Mouse (Mus musculus) CH12.LX (cell line): ENCODE measurements around the gene Mlec. TPM values are rescaled to one million over a fixed set of nuclear protein-coding genes. Genes with fewer than 3 reads are reported as not detected.

Experiments
- DNase-seq: peaks from one replicate; pipeline ENCODE4 v3.0.0-alpha.2; 2013; ENCODE audit errors: extremely low read depth
- H3K27ac ChIP-seq: 2 replicates; pipeline ENCODE4 v1.5.1; 2012; ENCODE audit warnings: low read depth, mild to moderate bottlenecking, control low read depth, moderate library complexity; ENCODE audit not compliant: insufficient read depth
- H3K27me3 ChIP-seq: replicated peaks from 2 replicates; pipeline ENCODE3; 2012; ENCODE audit warnings: inconsistent platforms
- H3K36me3 ChIP-seq, 2 experiments: replicated peaks in 1 of 2; 2 replicates each; pipeline versions ENCODE3 to v1.6.1; 2012; ENCODE audit warnings: inconsistent platforms in 1 of 2, low read length in 1 of 2, mild to moderate bottlenecking in 1 of 2, mixed read lengths in 1 of 2, moderate library complexity in 1 of 2; ENCODE audit not compliant: control insufficient read depth in 1 of 2, insufficient read depth in 1 of 2
- H3K4me1 ChIP-seq, 2 experiments: 2 replicates each; pipeline ENCODE4 v1.6.1; 2012; ENCODE audit warnings: inconsistent platforms in 1 of 2, moderate library complexity in 1 of 2; ENCODE audit not compliant: insufficient read depth in 2 of 2, control insufficient read depth in 1 of 2
- H3K4me2 ChIP-seq: 2 replicates; pipeline ENCODE4 v1.6.1; 2012; ENCODE audit warnings: low read depth, mild to moderate bottlenecking, control low read depth; ENCODE audit not compliant: poor library complexity, insufficient read depth, severe bottlenecking
- H3K4me3 ChIP-seq, 3 experiments: fragments of 150-350 bp in 1 of 3; sonication (generic) in 1 of 3; replicated peaks in 1 of 3; 2 replicates each; pipeline versions ENCODE3 to v1.5.1; 2011 to 2012; ENCODE audit warnings: low read depth in 2 of 3, low read length in 2 of 3, mild to moderate bottlenecking in 2 of 3, moderate library complexity in 2 of 3, control low read depth in 1 of 3, improper control_type of control experiment in 1 of 3, inconsistent platforms in 1 of 3, mixed read lengths in 1 of 3; ENCODE audit not compliant: poor library complexity in 1 of 3
- H3K79me2 ChIP-seq: replicated peaks from 2 replicates; pipeline ENCODE4 v1.6.1; 2012; ENCODE audit warnings: mild to moderate bottlenecking, moderate library complexity; ENCODE audit not compliant: control insufficient read depth, poor library complexity, insufficient read depth, severe bottlenecking; ENCODE audit errors: extremely low read depth
- H3K9ac ChIP-seq: 2 replicates; pipeline ENCODE4 v1.6.1; 2012; ENCODE audit warnings: low read depth, mild to moderate bottlenecking, control low read depth, moderate library complexity; ENCODE audit not compliant: insufficient read depth
- H3K9me3 ChIP-seq: replicated peaks from 2 replicates; pipeline ENCODE3; 2012; ENCODE audit warnings: low read length, inconsistent platforms, mixed read lengths
- CHD1 ChIP-seq: IDR thresholded peaks from 2 replicates; pipeline ENCODE4 v1.6.1; 2012; ENCODE audit warnings: low read depth, low read length, improper control_type of control experiment, inconsistent platforms
- E2F4 ChIP-seq: IDR thresholded peaks from 2 replicates; pipeline ENCODE4 v1.6.1; 2011; ENCODE audit warnings: low read depth, low read length, improper control_type of control experiment; ENCODE audit not compliant: insufficient replicate concordance
- ELF1 ChIP-seq: IDR thresholded peaks from 2 replicates; pipeline ENCODE4 v1.6.1; 2014; ENCODE audit warnings: low read depth, mild to moderate bottlenecking, inconsistent platforms, low read length, improper control_type of control experiment
- EP300 ChIP-seq: IDR thresholded peaks from 2 replicates; pipeline ENCODE4 v1.6.1; 2011; ENCODE audit warnings: low read length, improper control_type of control experiment
- GABPA ChIP-seq: IDR thresholded peaks from 2 replicates; pipeline ENCODE4 v1.6.1; 2012; ENCODE audit warnings: low read depth, low read length, improper control_type of control experiment, inconsistent platforms; ENCODE audit not compliant: insufficient replicate concordance
- HCFC1 ChIP-seq: IDR thresholded peaks from 2 replicates; pipeline ENCODE4 v1.6.1; 2012; ENCODE audit warnings: low read depth, mild to moderate bottlenecking, inconsistent platforms, low read length, improper control_type of control experiment
- KAT2A ChIP-seq: IDR thresholded peaks from 2 replicates; pipeline ENCODE4 v1.6.1; 2012; ENCODE audit warnings: low read length, improper control_type of control experiment, inconsistent platforms; ENCODE audit not compliant: insufficient replicate concordance
- MAFK ChIP-seq: IDR thresholded peaks from 2 replicates; pipeline ENCODE4 v1.6.1; 2011; ENCODE audit warnings: low read length, improper control_type of control experiment; ENCODE audit not compliant: insufficient replicate concordance
- MAX ChIP-seq: IDR thresholded peaks from 2 replicates; pipeline ENCODE4 v1.6.1; 2011; ENCODE audit warnings: low read length, improper control_type of control experiment
- MAZ ChIP-seq: IDR thresholded peaks from 2 replicates; pipeline ENCODE4 v1.6.1; 2012; ENCODE audit warnings: low read depth, mild to moderate bottlenecking, inconsistent platforms, low read length, improper control_type of control experiment, moderate library complexity
- MXI1 ChIP-seq: IDR thresholded peaks from 2 replicates; pipeline ENCODE4 v1.6.1; 2011; ENCODE audit warnings: mild to moderate bottlenecking, low read depth, low read length, improper control_type of control experiment
- MYC ChIP-seq: IDR thresholded peaks from 2 replicates; pipeline ENCODE4 v1.6.1; 2011; ENCODE audit warnings: low read depth, mild to moderate bottlenecking, improper control_type of control experiment, low read length
- NELFE ChIP-seq: IDR thresholded peaks from 2 replicates; pipeline ENCODE4 v1.6.1; 2011; ENCODE audit warnings: low read depth, low read length, improper control_type of control experiment
- NRF1 ChIP-seq: IDR thresholded peaks from 2 replicates; pipeline ENCODE4 v1.6.1; 2014; ENCODE audit warnings: low read depth, mild to moderate bottlenecking, inconsistent platforms, low read length, improper control_type of control experiment, moderate library complexity
- POLR2A ChIP-seq: IDR thresholded peaks from 2 replicates; pipeline ENCODE4 v1.6.1; 2011; ENCODE audit warnings: low read depth, mild to moderate bottlenecking, improper control_type of control experiment, low read length
- RAD21 ChIP-seq: IDR thresholded peaks from 2 replicates; pipeline ENCODE4 v1.6.1; 2011; ENCODE audit warnings: low read depth, mild to moderate bottlenecking, low read length, improper control_type of control experiment, moderate library complexity
- SIN3A ChIP-seq: IDR thresholded peaks from 2 replicates; pipeline ENCODE4 v1.6.1; 2012; ENCODE audit warnings: low read length, improper control_type of control experiment, inconsistent platforms
- TCF12 ChIP-seq: IDR thresholded peaks from 2 replicates; pipeline ENCODE4 v1.6.1; 2014; ENCODE audit warnings: low read depth, mild to moderate bottlenecking, inconsistent platforms, low read length, improper control_type of control experiment
- USF1 ChIP-seq: IDR thresholded peaks from 2 replicates; pipeline ENCODE4 v1.6.1; 2014; ENCODE audit warnings: low read depth, mild to moderate bottlenecking, inconsistent platforms, low read length, improper control_type of control experiment
- ZKSCAN1 ChIP-seq: IDR thresholded peaks from 2 replicates; pipeline ENCODE4 v1.6.1; 2012; ENCODE audit warnings: low read depth, inconsistent platforms, low read length, improper control_type of control experiment, borderline replicate concordance
- ZNF384 ChIP-seq: IDR thresholded peaks from 2 replicates; pipeline ENCODE4 v1.6.1; 2012; ENCODE audit warnings: low read depth, low read length, improper control_type of control experiment, inconsistent platforms
- dilution Hi-C: fragments of 300-500 bp; cut with MboI; formaldehyde crosslinking; loops from 2 replicates; pipeline ENCODE4 v1.14.3; 2020; ENCODE audit warnings: low sequenced_read_pairs; ENCODE audit not compliant: extremely low pct_unique_long_range_greater_than_20kb, extremely low pct_ligation_motif_present
- in situ Hi-C: fragments of 300-500 bp; cut with MboI; formaldehyde crosslinking; loops from 3 replicates; pipeline ENCODE4 v1.14.3; 2019; ENCODE audit warnings: low sequenced_read_pairs, low pct_ligation_motif_present, low pct_unique_long_range_greater_than_20kb, mixed read lengths
- polyA plus RNA-seq: library from polyadenylated mRNA; unstranded; fragments of >175 nt; gene quantifications from 2 replicates; pipeline ENCODE4 v1.2.1, GENCODE M21; 2012; ENCODE audit warnings: low read depth; ENCODE audit not compliant: insufficient read length
- total RNA-seq, 2 experiments: library from RNA; depleted of rRNA; stranded (reverse); fragments of 300-350 nt in 1 of 2; fragments of >200 nt in 1 of 2; gene quantifications; 2 replicates each; pipeline ENCODE4 v1.2.3; 2012 to 2014

Gene Mlec
- total and polyA plus RNA-seq, 3 experiments: 101 to 143 (median 128) TPM

DNA sequence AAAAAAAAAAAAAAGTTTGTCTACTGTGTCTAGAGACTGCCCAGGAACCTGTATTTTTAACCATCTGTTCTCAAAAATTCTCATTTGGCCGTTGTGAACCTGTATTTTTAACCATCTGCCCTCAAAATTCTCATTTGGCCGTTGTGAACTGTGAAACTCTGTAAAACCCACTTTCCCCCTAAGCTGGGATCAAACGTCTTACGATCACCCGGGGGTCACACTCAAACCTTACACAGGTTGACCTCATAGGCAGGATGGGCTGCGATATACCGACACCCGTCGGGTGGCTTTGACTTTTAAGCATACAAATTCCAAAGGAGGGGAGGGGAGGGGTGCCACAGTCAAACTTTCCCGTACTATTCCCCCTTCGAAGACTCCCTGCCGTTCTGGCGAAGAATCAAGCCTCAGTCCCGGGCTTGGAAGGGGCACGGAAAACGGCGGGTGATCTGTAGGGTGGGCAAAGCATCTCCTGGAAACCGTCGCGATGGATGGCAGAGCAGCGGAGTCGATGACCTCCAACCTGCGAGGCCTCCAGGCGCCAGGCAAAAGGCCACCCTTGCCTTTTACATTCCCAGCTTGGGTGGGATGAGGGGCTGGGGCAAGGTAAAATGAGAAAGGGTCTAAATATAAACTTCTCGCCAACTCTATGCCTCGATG, 918 bp downstream of the Mlec start:
- Histone ChIP-seq H3K4me2 (peak overlapping the region; percentile 94), H3K27ac (peak overlapping the region; percentile 31; the same call in 1 of the 2 replicates), H3K36me3 (peaks cover 8 to 31% of the 10 kb centered on the region in 2 experiments), H3K9me3 (no peaks in the 10 kb centered on the region), H3K4me3 (peak overlapping the region; percentile 88 to 98 (median 97)), H3K9ac (peak overlapping the region; percentile 95), H3K27me3 (no peaks in the 10 kb centered on the region), H3K79me2 (peaks cover 58% of the 10 kb centered on the region), H3K4me1 (peaks cover 16 to 67% of the 10 kb centered on the region in 2 experiments)
- in situ Hi-C loops (no loop called here), dilution Hi-C loops (no loop called here)
- DNase-seq: peak; percentile 53
- no peak for TF ChIP-seq NRF1
- TF ChIP-seq ZNF384: peak; percentile 91
- TF ChIP-seq GABPA: no peak
- no peak for TF ChIP-seq USF1
- 0 out of 2 replicates have a peak, but pooled peaks have one; percentile 35 for TF ChIP-seq SIN3A
- no peak for TF ChIP-seq RAD21

GRCm38 (mm10) chr5:115156401-115156800, 1.6 kb downstream of the Mlec start:
- peaks cover 60% of the 10 kb centered on the region for H3K79me2 ChIP-seq
- peaks cover 11 to 36% of the 10 kb centered on the region in 2 experiments for H3K36me3 ChIP-seq
- H3K4me3 ChIP-seq: peak overlapping the region; percentile 39 to 98 (median 88)
- no peaks in the 10 kb centered on the region for H3K27me3 ChIP-seq
- peak overlapping the region; percentile 94 for H3K4me2 ChIP-seq
- H3K4me1 ChIP-seq: peaks cover 16 to 66% of the 10 kb centered on the region in 2 experiments
- dilution Hi-C loops: no loop called here
- in situ Hi-C loops: no loop called here
- H3K9me3 ChIP-seq: no peaks in the 10 kb centered on the region
- peak overlapping the region; percentile 95 for H3K9ac ChIP-seq
- TF ChIP-seq NELFE (no peak), POLR2A (no peak), HCFC1 (no peak), GABPA (no peak), TCF12 (no peak), MYC (no peak), KAT2A (no peak), MAFK (no peak), EP300 (no peak), SIN3A (no peak), CHD1 (no peak), MXI1 (no peak), ZKSCAN1 (no peak), ELF1 (no peak), E2F4 (no peak), MAZ (no peak), MAX (no peak)
- TF ChIP-seq, all 38 proteins: peak for 0
- H3K27ac ChIP-seq: no peak overlapping the region
- no peak for DNase-seq
